Mouse (Mus musculus) liver, adult 2 months (tissue): ENCODE results near the gene Cdkn2aipnl. TPM values are rescaled to one million over a fixed set of nuclear protein-coding genes. Genes with fewer than 3 reads are reported as not detected.

Experiments
- DNase-seq: peaks from one replicate; pipeline ENCODE4 v3.0.0-alpha.2; 2011; ENCODE audit warnings: low read depth, low spot score; ENCODE audit errors: extremely low read depth
- H3K27ac ChIP-seq: fragments of 200-500 bp; replicated peaks from 2 replicates; pipeline ENCODE4 v1.5.1; 2012; ENCODE audit warnings: low read depth, mild to moderate bottlenecking, control low read depth, inconsistent platforms, low read length; ENCODE audit not compliant: insufficient read depth
- H3K27me3 ChIP-seq: fragments of 200-500 bp; 2 replicates; pipeline ENCODE4 v1.6.1; 2012; ENCODE audit warnings: mild to moderate bottlenecking, moderate library complexity, low read length, inconsistent platforms; ENCODE audit not compliant: control insufficient read depth, insufficient read depth
- H3K36me3 ChIP-seq: fragments of 200-500 bp; 2 replicates; pipeline ENCODE4 v1.6.1; 2012; ENCODE audit warnings: low read length, inconsistent platforms; ENCODE audit not compliant: control insufficient read depth, insufficient read depth
- H3K4me1 ChIP-seq: fragments of 200-500 bp; 2 replicates; pipeline ENCODE4 v1.6.1; 2011; ENCODE audit warnings: low read length; ENCODE audit not compliant: control insufficient read depth, insufficient read depth
- H3K4me3 ChIP-seq: fragments of 200-500 bp; 2 replicates; pipeline ENCODE4 v1.5.1; 2011; ENCODE audit warnings: low read depth, mild to moderate bottlenecking, control low read depth, low read length, moderate library complexity; ENCODE audit not compliant: insufficient read depth
- H3K79me2 ChIP-seq: fragments of 200-500 bp; 2 replicates; pipeline ENCODE4 v1.6.1; 2012; ENCODE audit warnings: inconsistent platforms, mild to moderate bottlenecking, low read length, moderate library complexity; ENCODE audit not compliant: control insufficient read depth, insufficient read depth
- H3K9ac ChIP-seq: fragments of 200-500 bp; 2 replicates; pipeline ENCODE4 v1.6.1; 2012; ENCODE audit warnings: low read depth, mild to moderate bottlenecking, control low read depth, inconsistent platforms, low read length
- CTCF ChIP-seq: fragments of 200-500 bp; IDR thresholded peaks from 2 replicates; pipeline ENCODE4 v1.5.1; 2011; ENCODE audit warnings: low read depth, low read length, control low read depth
- POLR2A ChIP-seq: fragments of 200-500 bp; IDR thresholded peaks from 2 replicates; pipeline ENCODE4 v1.6.1; 2011; ENCODE audit warnings: low read length, control low read depth; ENCODE audit not compliant: insufficient read depth; ENCODE audit errors: extremely low read depth
- WGBS: fragments of 180-500 bp; shearing (Covaris S2); methylation state at CpG from one replicate; pipeline ENCODE4 v1.1.7; 2018; 5-methylcytosine and 5-hydroxymethylcytosine counted together
- polyA plus RNA-seq: library from polyadenylated mRNA; depleted of rRNA; stranded (reverse); fragments of >200 nt; gene quantifications from 2 replicates; pipeline ENCODE4 v1.2.3, GENCODE M21; 2012
- total RNA-seq: library from RNA; depleted of rRNA; stranded (reverse); fragments of >200 nt; gene quantifications from 2 replicates; pipeline ENCODE4 v1.2.3, GENCODE M21; 2014

Gene Cdkn2aipnl
- total and polyA plus RNA-seq, 2 experiments = 9.4 to 11.5 TPM

- H3K27me3 ChIP-seq = no peaks in the 10 kb centered on the region
- TF ChIP-seq CTCF = no peak
- TF ChIP-seq POLR2A = no peak
- H3K9ac ChIP-seq = no peak overlapping the region
- no peak for DNase-seq
- H3K36me3 ChIP-seq = no peaks in the 10 kb centered on the region
- 84% methylated on average over 15 of the region's 15 CpGs for WGBS
- no peak overlapping the region for H3K27ac ChIP-seq
- no peak overlapping the region for H3K4me3 ChIP-seq
- no peaks in the 10 kb centered on the region for H3K79me2 ChIP-seq
- 0 out of 2 replicates have a peak, but pooled peaks cover 2% of the 10 kb centered on the region for H3K4me1 ChIP-seq
Observed at GRCm38 (mm10) chr11:51942602-51943499, 24.6 kb upstream of the Cdkn2aipnl start.

GRCm38 (mm10) chr11:51943500-51943841 lies 24.0 kb upstream of the Cdkn2aipnl start:
- no peak overlapping the region for H3K9ac ChIP-seq
- TF ChIP-seq POLR2A (no peak), CTCF (no peak)
- no peak for DNase-seq
- H3K27me3 ChIP-seq = no peaks in the 10 kb centered on the region
- H3K79me2 ChIP-seq = no peaks in the 10 kb centered on the region
- H3K27ac ChIP-seq = no peak overlapping the region
- WGBS = 79% methylated on average over 6 of the region's 6 CpGs
- H3K4me3 ChIP-seq = no peak overlapping the region
- no peaks in the 10 kb centered on the region for H3K36me3 ChIP-seq
- H3K4me1 ChIP-seq = 0 out of 2 replicates have a peak, but pooled peaks cover 2% of the 10 kb centered on the region

GRCm38 (mm10) chr11:51944239-51944638 lies 23.2 kb upstream of the Cdkn2aipnl start:
- Histone ChIP-seq H3K36me3 (no peaks in the 10 kb centered on the region), H3K27me3 (no peaks in the 10 kb centered on the region), H3K79me2 (no peaks in the 10 kb centered on the region), H3K4me1 (no peaks in the 10 kb centered on the region), H3K27ac (no peak overlapping the region), H3K4me3 (no peak overlapping the region), H3K9ac (no peak overlapping the region)
- TF ChIP-seq CTCF = no peak
- TF ChIP-seq POLR2A = no peak
- DNase-seq = no peak
- 95% methylated on average over 3 of the region's 3 CpGs for WGBS

GRCm38 (mm10) chr11:51945548-51945947 lies 21.9 kb upstream of the Cdkn2aipnl start:
- no peak overlapping the region for H3K9ac ChIP-seq
- no peak for DNase-seq
- no peaks in the 10 kb centered on the region for H3K27me3 ChIP-seq
- H3K27ac ChIP-seq = no peak overlapping the region
- WGBS = 21% methylated on average over 8 of the region's 8 CpGs
- no peaks in the 10 kb centered on the region for H3K79me2 ChIP-seq
- no peaks in the 10 kb centered on the region for H3K36me3 ChIP-seq
- H3K4me3 ChIP-seq = no peak overlapping the region
- TF ChIP-seq POLR2A (no peak), CTCF (no peak)
- no peaks in the 10 kb centered on the region for H3K4me1 ChIP-seq

- DNase-seq = no peak
- Histone ChIP-seq H3K27ac (no peak overlapping the region), H3K4me3 (no peak overlapping the region), H3K36me3 (no peaks in the 10 kb centered on the region), H3K9ac (no peak overlapping the region), H3K79me2 (no peaks in the 10 kb centered on the region), H3K27me3 (no peaks in the 10 kb centered on the region), H3K4me1 (no peaks in the 10 kb centered on the region)
- TF ChIP-seq POLR2A (no peak), CTCF (no peak)
- WGBS = 86% methylated on average over 6 of the region's 6 CpGs
Observed at GRCm38 (mm10) chr11:51946144-51946543, 21.3 kb upstream of the Cdkn2aipnl start.
